Comparison of ENCODE assay signal across 28 mouse cellular contexts in the genomic region with DNA sequence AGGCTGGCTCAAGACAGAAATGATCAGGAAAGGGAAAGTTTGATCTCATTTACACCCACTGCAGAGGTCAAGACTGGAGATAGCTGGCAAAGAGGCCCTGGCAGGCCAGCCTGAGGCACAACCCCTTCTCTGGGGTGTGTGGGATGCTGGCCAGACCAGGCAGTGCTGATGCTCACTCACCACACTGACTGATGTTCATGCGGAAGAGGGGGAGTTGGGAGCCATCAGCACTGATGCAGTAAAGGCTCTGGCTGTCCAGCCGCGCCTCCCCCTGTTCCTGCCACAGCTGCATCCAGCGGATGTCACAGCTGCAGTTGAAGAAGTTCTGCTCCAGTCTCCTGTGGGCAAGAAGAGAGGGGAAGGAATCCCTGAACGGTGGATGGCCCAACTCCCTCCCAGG.
"Had no signal": no experiment of that assay in that cellular context is flagged by ENCODE, and none has a peak within 500 bp of the region (broad histone marks: within the 10 kb centered on the region; RNA-seq: fewer than 3 reads in every experiment).

No protein-coding gene starts in this region.

- H3K27me3 ChIP-seq: heart, embryonic 13.5 days; hindbrain, embryonic 12.5 days; intestine, embryonic 15.5 days; kidney, embryonic 15.5 days; limb, embryonic 12.5 days; liver, embryonic 13.5 days; liver, embryonic 15.5 days had no signal

- H3K9ac ChIP-seq: heart, embryonic 13.5 days; hindbrain, embryonic 12.5 days; hindbrain, embryonic 14.5 days; intestine, embryonic 15.5 days; kidney, embryonic 15.5 days; limb, embryonic 12.5 days; liver, embryonic 13.5 days; liver, embryonic 15.5 days had no signal

- H3K4me3 ChIP-seq: gastrocnemius, adult 2 months; heart, adult 2 months; heart, embryonic 13.5 days; hindbrain, embryonic 10.5 days; hindbrain, embryonic 12.5 days; intestine, embryonic 15.5 days; kidney, embryonic 15.5 days; layer of hippocampus, adult 2 months; left cerebral cortex, adult 2 months; limb, embryonic 10.5 days; limb, embryonic 12.5 days; liver, embryonic 13.5 days; liver, embryonic 15.5 days had no signal

- ATAC-seq: forebrain, embryonic 16.5 days; hindbrain, embryonic 16.5 days; inflammation-experienced regulatory T-cells, adult 6 months; intestine, embryonic 15.5 days; intestine, postnatal 0 days had no signal

- H3K36me3 ChIP-seq: heart, embryonic 13.5 days; intestine, embryonic 15.5 days; kidney, embryonic 15.5 days; limb, embryonic 10.5 days; limb, embryonic 12.5 days; liver, embryonic 13.5 days; liver, embryonic 15.5 days had no signal

- H3K4me1 ChIP-seq: heart, embryonic 13.5 days; hindbrain, embryonic 10.5 days; hindbrain, embryonic 12.5 days; intestine, embryonic 15.5 days; kidney, embryonic 15.5 days; limb, embryonic 10.5 days; limb, embryonic 12.5 days; liver, embryonic 13.5 days; liver, embryonic 15.5 days had no signal

- DNase-seq: gastrocnemius, adult 2 months; gastrocnemius, postnatal 10 days; gastrocnemius, postnatal 25 days; heart, adult 2 months; heart, postnatal 10 days; heart, postnatal 36 days; kidney, adult 2 months; kidney, adult 9 months; kidney, postnatal 10 days; kidney, postnatal 36 days; liver; liver, embryonic 13.5 days had no signal

- H3K27ac ChIP-seq: gastrocnemius, adult 2 months; heart, adult 2 months; heart, embryonic 13.5 days; hindbrain, embryonic 10.5 days; hindbrain, embryonic 12.5 days; hindbrain, embryonic 14.5 days; intestine, embryonic 15.5 days; kidney, embryonic 15.5 days; layer of hippocampus, adult 2 months; left cerebral cortex, adult 2 months; limb, embryonic 10.5 days; limb, embryonic 12.5 days; liver, embryonic 13.5 days; liver, embryonic 15.5 days had no signal

- H3K9me3 ChIP-seq: heart, embryonic 13.5 days; hindbrain, embryonic 10.5 days; hindbrain, embryonic 12.5 days; intestine, embryonic 15.5 days; kidney, embryonic 15.5 days; limb, embryonic 10.5 days; limb, embryonic 12.5 days; liver, embryonic 15.5 days had no signal

- H3K4me2 ChIP-seq: heart, embryonic 13.5 days; hindbrain, embryonic 12.5 days; hindbrain, embryonic 14.5 days; intestine, embryonic 15.5 days; kidney, embryonic 15.5 days; limb, embryonic 12.5 days; liver, embryonic 11.5 days; liver, embryonic 13.5 days; liver, embryonic 15.5 days had no signal
